ENCODE assay signal across 14 mouse cellular contexts in genomic region chr2:135356311-135356710, GRCm38 (mm10).
A peak's percentile ranks its signal among the peaks of the same experiment; 100 is the strongest.
DNase-seq lines count a peak whose midpoint lies in the region; ATAC-seq and TF ChIP-seq lines count a peak whose summit lies in the region.
"Had no signal": no experiment of that assay in that cellular context is flagged by ENCODE, and none has a peak within 500 bp of the region (broad histone marks: within the 10 kb centered on the region; RNA-seq: fewer than 3 reads in every experiment).

No protein-coding gene starts in this region.

- DNase-seq in heart, postnatal 0 days (ENCODE audit: low spot score): peak; percentile 53
- DNase-seq in heart, adult 9 months (ENCODE audit: low spot score in 2 of 2): no peak
- DNase-seq in midbrain, postnatal 0 days (ENCODE audit: low spot score): peak; percentile 74
- peak; percentile 56 for DNase-seq in embryo, embryonic 11 days
- no peak for DNase-seq in stomach, postnatal 0 days (ENCODE audit: low spot score)
- no peak for DNase-seq in heart, postnatal 25 days (ENCODE audit: low spot score)
- no peak for DNase-seq in kidney, adult 2 months
- DNase-seq: kidney, postnatal 14 days; thymus, postnatal 36 days had no signal

- H3K9me3 ChIP-seq in heart, postnatal 0 days (replicated peaks; ENCODE audit: control insufficient read depth, low read length): no peaks in the 10 kb centered on the region
- no peaks in the 10 kb centered on the region for H3K9me3 ChIP-seq in midbrain, postnatal 0 days (ENCODE audit: low read length)
- no peaks in the 10 kb centered on the region for H3K9me3 ChIP-seq in midbrain, embryonic 13.5 days
- no peaks in the 10 kb centered on the region for H3K9me3 ChIP-seq in stomach, postnatal 0 days (ENCODE audit: control insufficient read depth, low read length)
- H3K9me3 ChIP-seq: heart, embryonic 13.5 days; limb, embryonic 15.5 days had no signal

- TF ChIP-seq EP300 in heart, postnatal 0 days (IDR thresholded peaks at IDR 0.05; ENCODE audit: low read depth): no peak
- no peak for TF ChIP-seq EP300 in stomach, postnatal 0 days (optimal IDR thresholded peaks at IDR 0.05)

- no peak for TF ChIP-seq POLR2A in kidney, adult 2 months (IDR thresholded peaks at IDR 0.05; ENCODE audit: low read depth, low read length)

- H3K4me3 ChIP-seq in heart, postnatal 0 days (ENCODE audit: low read depth, low read length): no peak overlapping the region
- no peak overlapping the region for H3K4me3 ChIP-seq in midbrain, postnatal 0 days (ENCODE audit: low read depth, low read length)
- no peak overlapping the region for H3K4me3 ChIP-seq in midbrain, embryonic 13.5 days (replicated peaks)
- H3K4me3 ChIP-seq in stomach, postnatal 0 days (ENCODE audit: low read depth, low read length): no peak overlapping the region
- no peak overlapping the region for H3K4me3 ChIP-seq in kidney, adult 2 months (ENCODE audit: insufficient read depth, low read depth, low read length)
- H3K4me3 ChIP-seq: erythroblast, embryonic 14.5 days; heart, embryonic 13.5 days; limb, embryonic 15.5 days had no signal

- 7% methylated on average over 1 of the region's 1 CpGs for WGBS in heart, postnatal 0 days
- WGBS in midbrain, postnatal 0 days: 43% methylated on average over 1 of the region's 1 CpGs
- WGBS in midbrain, embryonic 13.5 days: 31% methylated on average over 1 of the region's 1 CpGs
- 28% methylated on average over 1 of the region's 1 CpGs for WGBS in stomach, postnatal 0 days
- 39% methylated on average over 1 of the region's 1 CpGs for WGBS in kidney, adult 2 months

- H3K9ac ChIP-seq in heart, postnatal 0 days (replicated peaks; ENCODE audit: low read depth, low read length): no peak overlapping the region
- no peak overlapping the region for H3K9ac ChIP-seq in midbrain, postnatal 0 days (replicated peaks; ENCODE audit: low read length, poor library complexity, severe bottlenecking)
- H3K9ac ChIP-seq in midbrain, embryonic 13.5 days (replicated peaks): no peak overlapping the region
- H3K9ac ChIP-seq in stomach, postnatal 0 days (ENCODE audit: low read length): no peak overlapping the region
- H3K9ac ChIP-seq: heart, embryonic 13.5 days; limb, embryonic 15.5 days had no signal

- no peaks in the 10 kb centered on the region for H3K27me3 ChIP-seq in heart, postnatal 0 days (ENCODE audit: control insufficient read depth, insufficient read depth, low read length)
- no peaks in the 10 kb centered on the region for H3K27me3 ChIP-seq in midbrain, postnatal 0 days (ENCODE audit: insufficient read depth, low read length)
- no peaks in the 10 kb centered on the region for H3K27me3 ChIP-seq in midbrain, embryonic 13.5 days
- no peaks in the 10 kb centered on the region for H3K27me3 ChIP-seq in stomach, postnatal 0 days (ENCODE audit: control insufficient read depth, insufficient read depth, low read length)
- no peaks in the 10 kb centered on the region for H3K27me3 ChIP-seq in kidney, adult 2 months (replicated peaks; ENCODE audit: control insufficient read depth, insufficient read depth, low read length)
- H3K27me3 ChIP-seq: heart, embryonic 13.5 days; limb, embryonic 15.5 days had no signal

- TF ChIP-seq CTCF in heart, postnatal 0 days (IDR thresholded peaks at IDR 0.05; ENCODE audit: low read depth): peak; percentile 57
- TF ChIP-seq CTCF in midbrain, postnatal 0 days (IDR thresholded peaks at IDR 0.05): peak; percentile 81
- peak; percentile 71 for TF ChIP-seq CTCF in stomach, postnatal 0 days (IDR thresholded peaks at IDR 0.05; ENCODE audit: low read depth)
- TF ChIP-seq CTCF in kidney, adult 2 months (conservative IDR thresholded peaks at IDR 0.05; ENCODE audit: insufficient read depth, insufficient read length, low read depth, low read length): no peak

- no peaks in the 10 kb centered on the region for H3K36me3 ChIP-seq in heart, postnatal 0 days (replicated peaks; ENCODE audit: control insufficient read depth, insufficient read depth, low read length)
- no peaks in the 10 kb centered on the region; the same call in 1 of the 2 replicates for H3K36me3 ChIP-seq in midbrain, postnatal 0 days (ENCODE audit: insufficient read depth, low read length)
- no peaks in the 10 kb centered on the region for H3K36me3 ChIP-seq in midbrain, embryonic 13.5 days
- no peaks in the 10 kb centered on the region for H3K36me3 ChIP-seq in stomach, postnatal 0 days (ENCODE audit: control insufficient read depth, insufficient read depth, low read length)
- no peaks in the 10 kb centered on the region for H3K36me3 ChIP-seq in kidney, adult 2 months (ENCODE audit: control insufficient read depth, insufficient read depth, low read length)
- H3K36me3 ChIP-seq: G1E; heart, embryonic 13.5 days; limb, embryonic 15.5 days had no signal

- no peak overlapping the region for H3K27ac ChIP-seq in heart, postnatal 0 days (ENCODE audit: low read depth)
- no peak overlapping the region for H3K27ac ChIP-seq in midbrain, postnatal 0 days (ENCODE audit: low read depth, low read length)
- H3K27ac ChIP-seq in midbrain, embryonic 13.5 days: no peak overlapping the region
- H3K27ac ChIP-seq in stomach, postnatal 0 days (replicated peaks): no peak overlapping the region
- no peak overlapping the region for H3K27ac ChIP-seq in kidney, adult 2 months (ENCODE audit: insufficient read depth, low read depth, low read length)
- H3K27ac ChIP-seq: heart, embryonic 13.5 days; limb, embryonic 15.5 days had no signal

- ATAC-seq in heart, postnatal 0 days (ENCODE audit: insufficient read depth, low read depth): no peak
- no peak for ATAC-seq in midbrain, postnatal 0 days (ENCODE audit: low FRiP score)
- ATAC-seq in midbrain, embryonic 13.5 days: no peak
- ATAC-seq in stomach, postnatal 0 days (ENCODE audit: low FRiP score, low TSS enrichment): no peak

- intact Hi-C loops in heart, postnatal 25 days (cut with DNase I): loop anchor here (5.0 kb wide), 1 partner anchor 781 kb away; no protein-coding TSS in a partner anchor

- H3K4me1 ChIP-seq in heart, postnatal 0 days (ENCODE audit: control insufficient read depth, insufficient read depth): no peaks in the 10 kb centered on the region
- no peaks in the 10 kb centered on the region for H3K4me1 ChIP-seq in midbrain, postnatal 0 days (ENCODE audit: insufficient read depth, low read length)
- no peaks in the 10 kb centered on the region for H3K4me1 ChIP-seq in midbrain, embryonic 13.5 days (replicated peaks)
- H3K4me1 ChIP-seq in stomach, postnatal 0 days (replicated peaks; ENCODE audit: control insufficient read depth, insufficient read depth): no peaks in the 10 kb centered on the region
- H3K4me1 ChIP-seq in kidney, adult 2 months (ENCODE audit: control insufficient read depth, insufficient read depth, low read length): no peaks in the 10 kb centered on the region
- H3K4me1 ChIP-seq: limb, embryonic 15.5 days had no signal

- no peak overlapping the region for H3K4me2 ChIP-seq in heart, postnatal 0 days (ENCODE audit: low read depth, low read length)
- no peak overlapping the region for H3K4me2 ChIP-seq in midbrain, postnatal 0 days (ENCODE audit: low read depth, low read length, poor library complexity, severe bottlenecking)
- H3K4me2 ChIP-seq in midbrain, embryonic 13.5 days (replicated peaks): no peak overlapping the region
- no peak overlapping the region for H3K4me2 ChIP-seq in stomach, postnatal 0 days (replicated peaks; ENCODE audit: low read depth)
- H3K4me2 ChIP-seq: heart, embryonic 13.5 days; limb, embryonic 15.5 days had no signal

Comparison
In these comparisons a context has a peak if more than half of its experiments do, and no peak if none do; other contexts are left out.
1. DNase-seq: peak in heart, postnatal 0 days (single experiment), midbrain, postnatal 0 days (single experiment) and embryo, embryonic 11 days (single experiment); none in heart, adult 9 months (0 of 2), stomach, postnatal 0 days (single experiment), heart, postnatal 25 days (single experiment) and kidney, adult 2 months (single experiment).